Mouse (Mus musculus): ENCODE measurements at regions not wholly inside any gene's neighbourhood (a gene's known extent, or its start where the extent isn't known, plus 50 kb on each side); places are given as distances from the start of the nearest gene placed in this dataset.

- no peaks in the 10 kb centered on the region for H3K4me1 ChIP-seq (ENCODE audit: control insufficient read depth in 1 of 2, insufficient read depth in 2 of 2, low read length in 2 of 2)
- no peak overlapping the region for H3K27ac ChIP-seq (ENCODE audit: control insufficient read depth, low read depth, low read length)
- no peak for DNase-seq (ENCODE audit: low read depth, low spot score)
- H3K9ac ChIP-seq (ENCODE audit: control insufficient read depth, low read depth, low read length, poor library complexity, severe bottlenecking): no peak overlapping the region
- no peaks in the 10 kb centered on the region for H3K79me2 ChIP-seq (ENCODE audit: control insufficient read depth, insufficient read depth, low read length, poor library complexity)
- no peaks in the 10 kb centered on the region for H3K36me3 ChIP-seq (ENCODE audit: control insufficient read depth in 1 of 2, insufficient read depth in 2 of 2, low read length in 2 of 2)
- no peak overlapping the region for H3K4me3 ChIP-seq (ENCODE audit: control insufficient read depth in 1 of 2, insufficient read depth in 1 of 2, low read depth in 2 of 2, low read length in 2 of 2)
- no peaks in the 10 kb centered on the region for H3K27me3 ChIP-seq (ENCODE audit: control insufficient read depth in 1 of 2, insufficient read depth in 2 of 2, low read length in 2 of 2)
- no peaks in the 10 kb centered on the region for H3K9me3 ChIP-seq (replicated peaks; ENCODE audit: insufficient read depth, low read length)
- TF ChIP-seq MYB (IDR thresholded peaks at IDR 0.05; ENCODE audit: low read depth, low read length): no peak
- no peak for TF ChIP-seq SIN3A (IDR thresholded peaks at IDR 0.05; ENCODE audit: low read length)
- no peak for TF ChIP-seq BHLHE40 (IDR thresholded peaks at IDR 0.05; ENCODE audit: borderline replicate concordance, low read depth, low read length)
- no peak for TF ChIP-seq RCOR1 (IDR thresholded peaks at IDR 0.05; ENCODE audit: low read depth, low read length)
- TF ChIP-seq E2F4 (IDR thresholded peaks at IDR 0.05; ENCODE audit: borderline replicate concordance, low read depth, low read length): no peak
- no peak for TF ChIP-seq MYC (IDR thresholded peaks at IDR 0.05; ENCODE audit: low read depth, low read length)
- no peak for TF ChIP-seq POLR2AphosphoS5 (IDR thresholded peaks at IDR 0.05; ENCODE audit: borderline replicate concordance, low read depth, low read length)
- no peak for TF ChIP-seq HCFC1 (IDR thresholded peaks at IDR 0.05; ENCODE audit: low read depth, low read length)
- TF ChIP-seq RAD21 (IDR thresholded peaks at IDR 0.05; ENCODE audit: low read depth, low read length): no peak
- TF ChIP-seq EP300 (IDR thresholded peaks at IDR 0.05; ENCODE audit: low read depth in 1 of 2, low read length in 2 of 2): no peak
- TF ChIP-seq TBP (IDR thresholded peaks at IDR 0.05; ENCODE audit: low read depth, low read length): no peak
- no peak for TF ChIP-seq USF1 (IDR thresholded peaks at IDR 0.05; ENCODE audit: low read depth, low read length)
- no peak for TF ChIP-seq TAL1 (IDR thresholded peaks at IDR 0.05; ENCODE audit: low read length)
- no peak for TF ChIP-seq NELFE (IDR thresholded peaks at IDR 0.05; ENCODE audit: low read depth, low read length)
- TF ChIP-seq SMC3 (IDR thresholded peaks at IDR 0.05; ENCODE audit: low read depth, low read length): no peak
- TF ChIP-seq ZC3H11A (IDR thresholded peaks at IDR 0.05; ENCODE audit: low read depth, low read length): no peak
- no peak for TF ChIP-seq MAZ (IDR thresholded peaks at IDR 0.05; ENCODE audit: low read depth, low read length)
- TF ChIP-seq ELF1 (IDR thresholded peaks at IDR 0.05; ENCODE audit: low read depth, low read length): no peak
- TF ChIP-seq ZNF384 (IDR thresholded peaks at IDR 0.05; ENCODE audit: low read depth, low read length): no peak
- TF ChIP-seq TCF12 (IDR thresholded peaks at IDR 0.05; ENCODE audit: low read depth, low read length): no peak
Measured at GRCm38 (mm10) chr7:136196424-136197160, 480.4 kb upstream of the Mki67 start.

GRCm38 (mm10) chr7:136208879-136209278 is 492.7 kb upstream of the Mki67 start:
- Histone ChIP-seq H3K9me3 (replicated peaks; ENCODE audit: insufficient read depth, low read length) (no peaks in the 10 kb centered on the region), H3K36me3 (ENCODE audit: control insufficient read depth in 1 of 2, insufficient read depth in 2 of 2, low read length in 2 of 2) (no peaks in the 10 kb centered on the region), H3K4me3 (ENCODE audit: control insufficient read depth in 1 of 2, insufficient read depth in 1 of 2, low read depth in 2 of 2, low read length in 2 of 2) (no peak overlapping the region), H3K9ac (ENCODE audit: control insufficient read depth, low read depth, low read length, poor library complexity, severe bottlenecking) (no peak overlapping the region), H3K4me1 (ENCODE audit: control insufficient read depth in 1 of 2, insufficient read depth in 2 of 2, low read length in 2 of 2) (no peaks in the 10 kb centered on the region), H3K27ac (ENCODE audit: control insufficient read depth, low read depth, low read length) (no peak overlapping the region), H3K79me2 (ENCODE audit: control insufficient read depth, insufficient read depth, low read length, poor library complexity) (no peaks in the 10 kb centered on the region), H3K27me3 (ENCODE audit: control insufficient read depth in 1 of 2, insufficient read depth in 2 of 2, low read length in 2 of 2) (no peaks in the 10 kb centered on the region; a peak in 1 of 4 replicates)
- no peak for DNase-seq (ENCODE audit: low read depth, low spot score)
- no peak for TF ChIP-seq UBTF (IDR thresholded peaks at IDR 0.05; ENCODE audit: borderline replicate concordance, insufficient read depth, low read depth, low read length)
- no peak for TF ChIP-seq ZKSCAN1 (IDR thresholded peaks at IDR 0.05; ENCODE audit: low read depth, low read length)
- no peak for TF ChIP-seq ZNF384 (IDR thresholded peaks at IDR 0.05; ENCODE audit: low read depth, low read length)
- TF ChIP-seq EP300 (IDR thresholded peaks at IDR 0.05; ENCODE audit: low read depth in 1 of 2, low read length in 2 of 2): no peak
- TF ChIP-seq BHLHE40 (IDR thresholded peaks at IDR 0.05; ENCODE audit: borderline replicate concordance, low read depth, low read length): no peak
- no peak for TF ChIP-seq ZC3H11A (IDR thresholded peaks at IDR 0.05; ENCODE audit: low read depth, low read length)

Measured in MEL (cell line).